Mouse (Mus musculus) inflammation-experienced regulatory T-cells, adult 6 months (primary cell): ENCODE data around the gene Nrde2. TPM values are rescaled to one million over a fixed set of nuclear protein-coding genes. Genes with fewer than 3 reads are reported as not detected.

Source experiments
- ATAC-seq: one replicate; pipeline ENCODE4 v1.8.0; 2017
- polyA plus RNA-seq, 3 experiments: library from polyadenylated mRNA; unstranded; fragments of 100-300 nt; shearing (Covaris generic); gene quantifications; one replicate each; pipeline ENCODE4 v1.2.1; 2017

Gene Nrde2
- polyA plus RNA-seq, 3 experiments from 2014 or later, result 10.8 to 17.9 (median 15.0) TPM

- ATAC-seq, result no peak
These were observed 34.3 kb downstream of the Nrde2 start for GRCm38 (mm10) chr12:100124913-100125798.

DNA sequence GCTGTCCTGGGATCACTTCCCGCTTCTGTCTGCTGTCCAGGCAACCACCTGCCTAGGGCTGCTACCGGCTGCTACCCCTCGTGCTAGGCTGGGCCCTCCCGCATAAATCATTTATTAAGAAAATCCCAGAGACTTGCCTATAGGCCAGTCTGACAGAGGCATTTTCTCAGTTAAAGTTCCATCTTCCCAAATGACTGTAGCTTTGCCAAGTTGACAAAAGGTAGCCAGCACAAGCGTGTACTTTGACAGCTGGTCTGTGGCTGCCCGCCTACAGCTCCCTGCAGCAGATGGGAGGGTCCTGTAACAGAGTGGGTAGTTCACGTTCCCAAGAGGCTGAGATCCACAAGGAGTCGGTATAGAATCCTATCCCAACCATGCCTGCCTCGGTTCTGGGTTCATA is 36.0 kb downstream of the Nrde2 start:
- ATAC-seq, result no peak

DNA sequence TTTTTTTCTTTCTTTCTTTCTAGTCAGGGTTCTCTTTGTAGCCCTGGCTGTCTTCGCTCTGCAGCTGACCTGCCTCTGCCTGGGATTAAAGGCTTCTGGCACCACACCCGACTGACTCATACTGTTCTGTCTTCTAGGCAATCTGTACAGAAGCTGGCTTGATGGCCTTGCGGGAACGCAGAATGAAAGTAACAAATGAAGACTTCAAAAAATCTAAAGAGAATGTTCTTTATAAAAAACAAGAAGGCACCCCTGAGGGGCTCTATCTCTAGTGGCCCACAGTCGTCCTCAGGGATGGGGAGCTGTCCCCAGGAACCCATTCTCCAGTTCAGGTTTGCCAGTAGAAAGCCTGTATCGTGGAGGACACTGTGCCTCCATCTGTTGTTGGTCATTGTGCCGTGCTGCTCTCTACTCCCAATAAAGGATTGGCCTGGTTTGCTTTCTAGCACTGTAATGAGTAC is 36.5 kb downstream of the Nrde2 start:
- no peak for ATAC-seq

GRCm38 (mm10) chr12:100115982-100116381 is 43.5 kb downstream of the Nrde2 start:
- ATAC-seq, result no peak

- peak; percentile 88 for ATAC-seq
These were observed 49.3 kb downstream of the Nrde2 start, which contains the start of gene Psmc1 for GRCm38 (mm10) chr12:100109986-100110696. TSS of gene Psmc1 (plus strand) at chr12:100110154.

DNA sequence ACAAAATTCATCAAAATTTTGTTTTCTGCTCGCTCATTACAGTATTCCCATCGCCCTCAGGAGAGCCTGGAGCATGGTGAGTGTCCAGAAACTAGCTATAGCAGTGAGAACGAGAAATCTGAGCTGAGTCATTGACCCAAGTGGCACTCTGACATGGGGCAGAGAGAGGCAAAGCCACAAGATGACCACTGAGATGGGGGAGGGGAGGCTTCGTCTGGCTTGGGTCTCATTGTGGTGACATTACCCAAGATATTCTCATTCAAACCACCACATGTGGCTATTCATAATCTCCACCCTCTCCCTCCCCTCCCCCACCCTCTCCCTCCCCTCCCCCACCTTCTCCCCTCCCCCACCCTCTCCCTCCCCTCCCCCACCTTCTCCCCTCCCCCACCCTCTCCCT is 52.0 kb downstream of the Nrde2 start:
- no peak for ATAC-seq

GRCm38 (mm10) chr12:100106275-100106895 is 53.1 kb downstream of the Nrde2 start:
- ATAC-seq, result peak; percentile 36

- no peak for ATAC-seq
These were observed 54.9 kb downstream of the Nrde2 start for GRCm38 (mm10) chr12:100104530-100104929.

GRCm38 (mm10) chr12:100101651-100102050 is 57.8 kb downstream of the Nrde2 start:
- ATAC-seq, result no peak

- no peak for ATAC-seq
These were observed 58.8 kb downstream of the Nrde2 start for GRCm38 (mm10) chr12:100100707-100101030.

- no peak for ATAC-seq
These were observed 59.3 kb downstream of the Nrde2 start for GRCm38 (mm10) chr12:100099971-100100706.

DNA sequence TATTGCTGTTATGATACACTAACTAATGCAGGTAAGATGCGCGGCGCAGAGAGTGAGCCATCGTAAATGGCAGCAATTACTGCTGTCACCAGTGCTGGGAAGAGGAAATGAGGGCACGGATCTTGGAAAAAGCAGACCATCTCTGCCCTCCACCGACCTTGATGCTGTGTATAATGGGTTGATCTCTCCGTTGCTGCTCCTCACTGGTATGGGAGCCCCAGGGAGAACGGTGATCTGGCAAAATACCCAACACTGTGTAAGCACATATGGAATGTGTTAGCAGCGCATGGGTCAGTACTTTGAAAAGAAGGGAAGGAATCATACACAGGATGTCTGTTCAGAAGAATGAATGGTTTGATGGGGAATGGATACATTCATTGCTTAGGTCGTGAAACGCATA is 66.4 kb downstream of the Nrde2 start:
- no peak for ATAC-seq

DNA sequence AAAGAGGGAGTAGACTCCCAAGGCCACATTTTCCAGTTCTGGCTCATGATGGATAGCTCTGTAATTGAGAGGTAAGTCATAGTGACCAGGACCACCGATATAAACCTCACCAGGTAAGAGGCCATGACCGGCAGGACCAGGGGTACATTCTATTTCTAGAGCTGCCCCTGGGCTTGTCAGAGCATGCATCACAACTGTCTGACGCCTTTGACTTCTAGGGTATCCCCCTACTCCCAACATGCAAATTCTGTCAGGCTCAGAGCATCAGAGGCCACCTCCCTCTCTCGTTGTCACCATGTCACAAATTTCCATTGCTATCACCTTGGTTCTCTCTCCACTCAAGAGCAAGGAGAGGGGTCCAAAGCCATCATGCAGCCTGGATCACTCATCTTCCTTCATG is 68.7 kb downstream of the Nrde2 start:
- no peak for ATAC-seq

- no peak for ATAC-seq
These were observed 70.2 kb downstream of the Nrde2 start for GRCm38 (mm10) chr12:100089265-100089664.

GRCm38 (mm10) chr12:100088026-100088425 is 71.4 kb downstream of the Nrde2 start:
- no peak for ATAC-seq

DNA sequence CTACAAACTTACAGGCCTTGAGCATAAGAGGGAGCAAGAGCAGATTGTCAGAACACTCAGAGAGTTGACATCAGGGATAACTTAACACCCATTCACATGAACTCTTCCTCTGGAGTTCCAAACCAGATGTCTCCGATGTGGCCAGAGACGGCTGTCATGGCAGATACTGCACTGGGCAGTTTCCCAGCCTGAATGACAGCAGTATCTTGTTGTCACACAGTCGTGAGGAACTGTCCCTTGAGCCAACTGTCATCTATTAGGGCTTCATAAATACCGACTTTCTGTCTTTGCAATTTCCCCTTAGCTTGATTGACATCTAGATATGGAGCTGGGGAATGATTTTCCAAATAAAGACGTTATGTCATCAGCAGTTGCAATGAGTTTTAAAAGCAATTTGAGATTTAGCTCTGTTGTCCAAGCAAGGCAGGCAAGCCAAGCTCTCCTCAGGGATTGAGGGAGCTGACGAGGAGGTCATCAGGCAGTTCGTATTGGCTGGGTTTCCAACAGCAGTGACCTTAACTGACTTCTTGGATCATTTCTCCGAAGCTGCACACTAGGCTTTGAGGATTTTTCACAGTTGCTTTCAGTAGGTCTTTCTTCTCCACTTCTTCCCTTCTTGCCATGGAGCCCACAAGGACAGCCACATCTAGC is 79.7 kb downstream of the Nrde2 start:
- no peak for ATAC-seq

DNA sequence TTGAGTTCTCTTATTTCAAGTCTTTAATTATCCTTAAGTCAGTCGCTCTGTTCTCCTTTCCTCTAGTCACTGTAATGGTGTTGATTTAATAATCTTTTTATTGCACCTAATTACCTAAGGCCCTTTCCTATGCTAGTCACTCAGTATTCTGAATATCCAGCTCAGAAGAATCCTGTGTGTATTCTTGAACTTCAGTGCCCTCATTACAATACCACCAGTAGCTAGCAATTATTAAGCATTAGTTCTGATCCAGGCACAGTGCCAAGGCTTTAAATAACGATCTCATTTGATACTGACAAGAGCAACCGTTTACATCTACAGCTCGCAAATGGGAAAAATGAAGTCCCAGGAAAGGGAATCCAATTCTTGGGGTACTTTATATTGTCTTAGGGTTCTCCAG is 83.7 kb downstream of the Nrde2 start:
- no peak for ATAC-seq

Other genes with a start within 250 kb of the Nrde2 start
- not detected for gene Kcnk13, start 195.2 kb downstream of the Nrde2 start, polyA plus RNA-seq
- 100 to 1,000 TPM; 213 to 288 (median 228) TPM for gene Psmc1, start 49.5 kb downstream of the Nrde2 start, polyA plus RNA-seq
- gene Calm1, start 39.8 kb upstream of the Nrde2 start, polyA plus RNA-seq, result 1,000 to 10,000 TPM; 1,310 to 3,387 (median 2,012) TPM